Mouse (Mus musculus): Measurements from ENCODE around the gene Arl4c. TPM values are rescaled to one million over a fixed set of nuclear protein-coding genes. Genes with fewer than 3 reads are reported as not detected.

The Arl4c gene
- polyA plus RNA-seq, 1 experiment = 64.4 TPM

GRCm38 (mm10) chr1:88678231-88678739 is 23.7 kb downstream of the Arl4c start:
- TF ChIP-seq CTCF (IDR thresholded peaks at IDR 0.05; ENCODE audit: borderline replicate concordance, extremely low read depth, insufficient read depth, insufficient read length) = no peak
- TF ChIP-seq POLR2A (IDR thresholded peaks at IDR 0.05; ENCODE audit: borderline replicate concordance, extremely low read depth, insufficient read depth, insufficient read length, poor library complexity, severe bottlenecking) = no peak
- no peak for DNase-seq (ENCODE audit: low read depth)

DNA sequence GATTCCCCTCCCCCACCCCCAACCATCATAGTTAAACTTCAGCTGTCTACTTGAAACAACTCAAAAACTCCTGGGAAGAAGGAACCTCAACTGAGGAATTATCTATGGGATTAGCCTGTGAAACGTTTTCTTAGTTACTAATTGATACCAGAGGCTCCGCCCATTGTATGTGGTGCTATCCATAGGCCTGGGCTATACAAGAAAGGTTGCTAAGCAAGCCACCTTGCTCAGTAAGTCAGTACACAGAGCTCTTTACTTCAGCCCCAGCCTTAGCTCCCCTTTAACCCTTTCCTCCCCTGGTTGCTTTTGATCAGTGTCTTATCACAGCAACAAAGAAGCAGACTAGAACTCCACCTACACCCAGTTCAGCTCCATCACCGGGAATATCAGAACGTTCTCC is 31.2 kb downstream of the Arl4c start:
- TF ChIP-seq POLR2A (IDR thresholded peaks at IDR 0.05; ENCODE audit: borderline replicate concordance, extremely low read depth, insufficient read depth, insufficient read length, poor library complexity, severe bottlenecking) (no peak), CTCF (IDR thresholded peaks at IDR 0.05; ENCODE audit: borderline replicate concordance, extremely low read depth, insufficient read depth, insufficient read length) (no peak)
- no peak for DNase-seq (ENCODE audit: low read depth)

DNA sequence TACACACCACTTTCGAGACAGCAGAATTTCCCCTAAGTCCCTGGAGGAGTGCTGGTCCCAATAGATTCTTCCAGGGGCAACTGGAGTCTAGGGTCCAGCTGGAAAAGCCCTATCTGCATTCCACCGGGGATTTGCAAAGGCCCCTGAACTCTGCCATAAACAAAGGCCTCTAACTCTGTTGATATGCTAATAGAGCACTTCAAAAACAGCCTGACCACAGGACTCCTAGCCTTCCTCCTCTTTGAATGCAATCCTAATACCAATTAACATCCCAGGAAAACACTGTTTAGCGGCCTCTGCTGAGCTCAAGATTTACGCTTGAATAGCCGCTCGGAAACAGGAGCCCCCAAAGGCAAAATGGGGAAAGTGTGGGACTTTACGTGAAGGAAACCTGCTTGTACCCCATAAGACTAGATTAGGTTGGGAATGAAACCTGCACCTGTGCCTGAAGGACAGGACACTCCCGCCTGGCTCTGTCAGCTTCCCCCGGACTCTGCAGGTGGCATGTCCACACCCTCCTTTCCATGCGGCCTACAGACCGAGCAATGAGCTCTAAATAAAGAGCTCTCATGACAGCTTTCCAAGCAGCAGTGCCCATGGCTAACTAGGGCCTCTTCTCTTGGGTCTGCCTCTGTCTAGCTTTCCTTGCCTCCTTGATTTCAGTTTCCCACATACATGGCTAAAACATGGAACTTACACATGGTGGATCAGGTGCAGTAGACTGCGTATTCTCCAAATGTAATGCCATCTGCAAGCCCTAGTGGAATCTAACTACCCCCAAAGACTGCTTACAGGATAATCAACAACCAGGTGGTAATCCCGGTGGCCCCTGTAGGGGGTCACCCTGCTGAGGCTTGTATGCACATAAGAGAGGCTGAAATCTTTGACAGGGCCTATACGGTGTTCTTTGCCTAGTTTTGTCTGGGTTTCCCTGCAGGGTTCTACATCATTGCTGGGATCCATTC is 32.9 kb downstream of the Arl4c start:
- TF ChIP-seq POLR2A (IDR thresholded peaks at IDR 0.05; ENCODE audit: borderline replicate concordance, extremely low read depth, insufficient read depth, insufficient read length, poor library complexity, severe bottlenecking) = no peak
- no peak for TF ChIP-seq CTCF (IDR thresholded peaks at IDR 0.05; ENCODE audit: borderline replicate concordance, extremely low read depth, insufficient read depth, insufficient read length)
- DNase-seq (ENCODE audit: low read depth) = peak; percentile 91

GRCm38 (mm10) chr1:88668353-88668752 is 33.7 kb downstream of the Arl4c start:
- no peak for TF ChIP-seq CTCF (IDR thresholded peaks at IDR 0.05; ENCODE audit: borderline replicate concordance, extremely low read depth, insufficient read depth, insufficient read length)
- TF ChIP-seq POLR2A (IDR thresholded peaks at IDR 0.05; ENCODE audit: borderline replicate concordance, extremely low read depth, insufficient read depth, insufficient read length, poor library complexity, severe bottlenecking) = no peak
- peak; percentile 73 for DNase-seq (ENCODE audit: low read depth)

- no peak for TF ChIP-seq CTCF (IDR thresholded peaks at IDR 0.05; ENCODE audit: borderline replicate concordance, extremely low read depth, insufficient read depth, insufficient read length)
- no peak for TF ChIP-seq POLR2A (IDR thresholded peaks at IDR 0.05; ENCODE audit: borderline replicate concordance, extremely low read depth, insufficient read depth, insufficient read length, poor library complexity, severe bottlenecking)
- no peak for DNase-seq (ENCODE audit: low read depth)
These were observed 37.4 kb downstream of the Arl4c start for GRCm38 (mm10) chr1:88664623-88665022.

DNA sequence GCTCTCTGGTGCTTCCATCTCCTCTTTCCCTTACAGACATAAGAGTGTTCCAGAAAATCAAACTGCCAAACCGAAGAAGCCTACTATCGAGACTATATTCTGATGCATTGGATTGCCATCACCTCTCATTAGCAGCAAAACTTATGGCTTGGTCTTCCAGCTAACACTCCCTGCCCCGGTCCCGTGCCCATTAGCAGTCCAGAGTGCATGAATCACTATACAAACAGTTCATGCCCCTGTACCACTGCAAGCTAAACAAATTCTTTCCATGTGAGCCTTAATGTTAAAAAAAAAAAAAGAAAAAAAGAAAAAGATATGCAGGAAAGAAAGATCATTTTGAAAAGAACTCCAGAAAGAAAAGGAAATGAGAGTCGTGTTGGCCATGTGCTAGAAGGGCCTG is 39.3 kb downstream of the Arl4c start:
- TF ChIP-seq CTCF (IDR thresholded peaks at IDR 0.05; ENCODE audit: borderline replicate concordance, extremely low read depth, insufficient read depth, insufficient read length) = no peak
- TF ChIP-seq POLR2A (IDR thresholded peaks at IDR 0.05; ENCODE audit: borderline replicate concordance, extremely low read depth, insufficient read depth, insufficient read length, poor library complexity, severe bottlenecking) = no peak

DNA sequence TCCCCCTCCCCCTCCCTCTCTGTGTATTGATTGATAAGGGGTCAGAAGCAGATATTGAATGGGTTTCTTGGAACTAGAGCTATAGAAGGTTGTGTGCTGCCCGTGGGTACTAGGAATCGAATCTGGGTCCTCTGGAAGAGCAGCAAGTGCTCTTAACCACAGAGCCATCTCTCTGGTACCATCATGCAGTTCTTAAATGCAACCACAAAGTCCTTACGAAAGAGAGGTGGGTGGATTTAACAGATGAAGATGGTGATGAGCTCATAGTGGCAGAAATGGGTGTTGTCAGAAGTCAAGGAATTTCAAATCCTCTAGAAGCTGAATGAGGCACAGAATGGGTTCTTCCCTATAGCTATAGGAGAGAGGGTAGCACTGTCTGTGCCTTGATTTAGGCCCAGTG is 40.8 kb downstream of the Arl4c start:
- TF ChIP-seq POLR2A (IDR thresholded peaks at IDR 0.05; ENCODE audit: borderline replicate concordance, extremely low read depth, insufficient read depth, insufficient read length, poor library complexity, severe bottlenecking) = no peak
- TF ChIP-seq CTCF (IDR thresholded peaks at IDR 0.05; ENCODE audit: borderline replicate concordance, extremely low read depth, insufficient read depth, insufficient read length) = no peak

More for the DNA sequence above, 39.3 kb downstream of the Arl4c start:
- DNase-seq (ENCODE audit: low read depth) = no peak

DNA sequence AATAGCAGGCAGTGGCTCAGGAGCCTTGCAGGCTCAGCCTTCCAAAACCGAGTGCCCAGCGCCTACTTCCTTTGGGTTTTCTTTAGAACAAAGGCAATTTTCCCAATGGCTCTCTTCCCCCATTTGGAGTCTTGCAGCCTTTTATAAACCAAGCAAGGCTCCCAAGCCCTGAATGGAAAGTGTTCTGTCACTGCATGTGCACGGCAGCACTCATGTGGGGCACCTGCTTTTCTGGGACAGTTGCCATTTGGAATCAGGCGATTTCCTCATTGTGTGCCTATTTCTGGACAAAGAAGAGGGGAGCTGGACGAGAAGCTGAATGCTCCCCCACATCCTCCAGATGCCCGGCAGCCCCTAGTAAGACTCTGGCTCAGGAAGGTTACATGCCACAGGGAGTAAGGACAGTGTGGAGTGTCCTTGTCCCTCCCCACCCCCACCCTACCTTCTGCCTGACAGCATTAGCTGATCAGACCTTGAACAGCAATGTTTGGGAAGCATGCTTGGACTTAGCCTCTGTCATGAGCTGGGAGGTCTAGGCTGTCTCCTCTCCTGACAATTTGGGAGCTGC is 43.6 kb downstream of the Arl4c start:
- TF ChIP-seq CTCF (IDR thresholded peaks at IDR 0.05; ENCODE audit: borderline replicate concordance, extremely low read depth, insufficient read depth, insufficient read length) = no peak
- no peak for TF ChIP-seq POLR2A (IDR thresholded peaks at IDR 0.05; ENCODE audit: borderline replicate concordance, extremely low read depth, insufficient read depth, insufficient read length, poor library complexity, severe bottlenecking)
- peak; percentile 96 for DNase-seq (ENCODE audit: low read depth)

More for the DNA sequence above, 40.8 kb downstream of the Arl4c start:
- no peak for DNase-seq (ENCODE audit: low read depth)

GRCm38 (mm10) chr1:88656096-88656480 is 45.9 kb downstream of the Arl4c start:
- DNase-seq (ENCODE audit: low read depth) = peak; percentile 40
- TF ChIP-seq POLR2A (IDR thresholded peaks at IDR 0.05; ENCODE audit: borderline replicate concordance, extremely low read depth, insufficient read depth, insufficient read length, poor library complexity, severe bottlenecking) (no peak), CTCF (IDR thresholded peaks at IDR 0.05; ENCODE audit: borderline replicate concordance, extremely low read depth, insufficient read depth, insufficient read length) (no peak)

DNA sequence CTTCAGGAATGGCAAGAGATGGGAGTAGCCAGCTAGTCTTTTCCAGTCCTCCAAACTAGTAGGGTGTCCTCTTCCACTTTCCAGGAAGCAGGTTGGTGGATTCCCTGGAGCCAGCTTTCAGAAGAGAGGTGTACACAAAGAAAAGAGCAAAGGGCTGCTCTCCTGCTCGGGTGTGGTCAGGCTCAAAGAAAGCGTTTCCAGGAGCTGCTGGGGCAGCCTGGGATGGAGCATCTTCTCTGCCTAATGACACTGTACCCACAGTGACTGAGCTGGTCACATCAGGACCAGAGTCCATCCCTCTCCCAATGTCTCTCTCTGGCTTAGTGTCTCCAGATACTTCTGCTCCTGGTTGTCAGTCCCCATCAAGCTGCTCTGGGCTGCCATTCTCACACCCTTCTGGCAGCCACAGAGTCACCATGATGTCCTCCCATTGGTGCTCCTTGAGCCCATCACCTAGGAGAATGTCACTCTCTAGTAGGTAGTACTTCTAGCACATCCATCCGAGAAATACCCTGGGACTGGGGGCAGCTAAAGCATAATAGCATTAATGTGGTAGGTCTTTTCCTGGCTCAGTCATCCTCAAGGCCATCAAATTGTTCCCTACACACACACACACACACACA is 46.4 kb downstream of the Arl4c start:
- TF ChIP-seq POLR2A (IDR thresholded peaks at IDR 0.05; ENCODE audit: borderline replicate concordance, extremely low read depth, insufficient read depth, insufficient read length, poor library complexity, severe bottlenecking) = no peak
- TF ChIP-seq CTCF (IDR thresholded peaks at IDR 0.05; ENCODE audit: borderline replicate concordance, extremely low read depth, insufficient read depth, insufficient read length) = no peak
- no peak for DNase-seq (ENCODE audit: low read depth)

All from brain, embryonic 14.5 days (tissue).